Mouse (Mus musculus) embryonic facial prominence, embryonic 11.5 days (tissue): Measurements from ENCODE around the gene Hebp1. TPM values are rescaled to one million over a fixed set of nuclear protein-coding genes. Genes with fewer than 3 reads are reported as not detected.

Experiments
- ATAC-seq: fragments of 200-750 bp; cut with Nextera tagmentation; replicated peaks from 2 replicates; pipeline ENCODE4 v1.8.0; 2017; ENCODE audit warnings: low read depth; ENCODE audit not compliant: insufficient number of reproducible peaks, low FRiP score, low TSS enrichment
- DNase-seq: peaks from one replicate; pipeline ENCODE4 v3.0.0-alpha.2; 2015; ENCODE audit warnings: low spot score
- H3K27ac ChIP-seq: fragments of 300-500 bp; sonication (generic); replicated peaks from 2 replicates; pipeline ENCODE4 v1.5.1; 2014; ENCODE audit warnings: mild to moderate bottlenecking, low read depth, low read length, control low read depth
- H3K27me3 ChIP-seq: fragments of 300-500 bp; sonication (generic); 2 replicates; pipeline ENCODE4 v1.6.1; 2014; ENCODE audit warnings: mild to moderate bottlenecking, low read length, moderate library complexity, mixed read lengths; ENCODE audit not compliant: control insufficient read depth, insufficient read depth
- H3K36me3 ChIP-seq: fragments of 300-500 bp; sonication (generic); replicated peaks from 2 replicates; pipeline ENCODE4 v1.6.1; 2014; ENCODE audit warnings: low read depth, mild to moderate bottlenecking, low read length, moderate library complexity, mixed read lengths; ENCODE audit not compliant: control insufficient read depth, insufficient read depth
- H3K4me1 ChIP-seq: fragments of 300-500 bp; sonication (generic); 2 replicates; pipeline ENCODE4 v1.6.1; 2014; ENCODE audit warnings: low read length, mixed read lengths; ENCODE audit not compliant: control insufficient read depth, insufficient read depth
- H3K4me2 ChIP-seq: fragments of 300-500 bp; sonication (generic); 2 replicates; pipeline ENCODE4 v1.6.1; 2014; ENCODE audit warnings: low read depth, mild to moderate bottlenecking, control low read depth, low read length, moderate library complexity
- H3K4me3 ChIP-seq: fragments of 300-500 bp; sonication (generic); 2 replicates; pipeline ENCODE4 v1.5.1; 2014; ENCODE audit warnings: low read depth, low read length, control low read depth
- H3K9ac ChIP-seq: fragments of 300-500 bp; sonication (generic); replicated peaks from 2 replicates; pipeline ENCODE4 v1.6.1; 2014; ENCODE audit warnings: mild to moderate bottlenecking, control low read depth, low read length
- H3K9me3 ChIP-seq: fragments of 300-500 bp; sonication (generic); replicated peaks from 2 replicates; pipeline ENCODE4 v1.6.1; 2016; ENCODE audit warnings: mild to moderate bottlenecking, low read length, inconsistent platforms, mixed read lengths; ENCODE audit not compliant: control insufficient read depth
- WGBS: fragments of 180-500 bp; shearing (Covaris S2); extraction: QIAGEN DNeasy Blood & Tissue Kit; methylation state at CpG from one replicate; pipeline ENCODE4 v1.1.7; 2014; 5-methylcytosine and 5-hydroxymethylcytosine counted together
- polyA plus RNA-seq: library from polyadenylated mRNA; unstranded; fragments of >200 nt; fragmentation: Nextera tagmentation; extraction: Ambion mirVana; gene quantifications from 2 replicates; pipeline ENCODE4 v1.2.1, GENCODE M21; 2014

The Hebp1 gene
- 3.1 and 3.7 TPM in 2 replicates for polyA plus RNA-seq

GRCm38 (mm10) chr6:135197921-135198532 is at the start of gene Hebp1, which contains the start of gene Fam234b:
Hebp1 (minus strand) TSS chr6:135198022.
Fam234b (plus strand) TSS chr6:135197977.
- H3K27me3 ChIP-seq, result no peaks in the 10 kb centered on the region
- H3K4me3 ChIP-seq, result peak within 1 kb of the TSS; percentile 74
- DNase-seq (peak; percentile 79), ATAC-seq (peak; percentile 91)
- no peaks in the 10 kb centered on the region for H3K9me3 ChIP-seq
- no peaks in the 10 kb centered on the region for H3K36me3 ChIP-seq
- WGBS, result 1% methylated on average over 50 of the region's 52 CpGs
- H3K4me2 ChIP-seq, result peak within 1 kb of the TSS; percentile 79
- peak within 1 kb of the TSS; percentile 77 for H3K9ac ChIP-seq
- no peak within 1 kb of the TSS for H3K27ac ChIP-seq
- H3K4me1 ChIP-seq, result peaks cover 4% of the 10 kb centered on the region

GRCm38 (mm10) chr6:135245586-135245985 is 47.8 kb upstream of the Hebp1 start:
- Histone ChIP-seq H3K9ac (no peak overlapping the region), H3K27ac (no peak overlapping the region), H3K4me1 (no peaks in the 10 kb centered on the region), H3K9me3 (no peaks in the 10 kb centered on the region), H3K27me3 (no peaks in the 10 kb centered on the region), H3K36me3 (no peaks in the 10 kb centered on the region), H3K4me3 (no peak overlapping the region), H3K4me2 (no peak overlapping the region)
- 71% methylated on average over 8 of the region's 8 CpGs for WGBS
- DNase-seq (no peak), ATAC-seq (no peak)

GRCm38 (mm10) chr6:135240361-135240760 is 42.5 kb upstream of the Hebp1 start:
- WGBS, result 92% methylated on average over 8 of the region's 8 CpGs
- no peaks in the 10 kb centered on the region for H3K27me3 ChIP-seq
- H3K27ac ChIP-seq, result no peak overlapping the region
- no peak overlapping the region for H3K4me2 ChIP-seq
- H3K36me3 ChIP-seq, result no peaks in the 10 kb centered on the region
- no peak for DNase-seq
- H3K9me3 ChIP-seq, result no peaks in the 10 kb centered on the region
- no peaks in the 10 kb centered on the region for H3K4me1 ChIP-seq
- no peak overlapping the region for H3K9ac ChIP-seq
- H3K4me3 ChIP-seq, result no peak overlapping the region
- no peak for ATAC-seq

GRCm38 (mm10) chr6:135238211-135238610 is 40.4 kb upstream of the Hebp1 start:
- no peak overlapping the region for H3K4me3 ChIP-seq
- DNase-seq (no peak), ATAC-seq (no peak)
- H3K27me3 ChIP-seq, result no peaks in the 10 kb centered on the region
- no peak overlapping the region for H3K4me2 ChIP-seq
- 51% methylated on average over 4 of the region's 4 CpGs for WGBS
- H3K9me3 ChIP-seq, result no peaks in the 10 kb centered on the region
- H3K36me3 ChIP-seq, result no peaks in the 10 kb centered on the region
- no peaks in the 10 kb centered on the region for H3K4me1 ChIP-seq
- H3K9ac ChIP-seq, result no peak overlapping the region
- H3K27ac ChIP-seq, result no peak overlapping the region

- WGBS, result 78% methylated on average over 14 of the region's 14 CpGs
Measured at GRCm38 (mm10) chr6:135237326-135237725, 39.5 kb upstream of the Hebp1 start.

GRCm38 (mm10) chr6:135236576-135236975 is 38.8 kb upstream of the Hebp1 start:
- ATAC-seq, result no peak
- H3K4me2 ChIP-seq, result no peak overlapping the region
- H3K9me3 ChIP-seq, result no peaks in the 10 kb centered on the region
- no peak overlapping the region for H3K4me3 ChIP-seq
- no peaks in the 10 kb centered on the region for H3K27me3 ChIP-seq
- no peaks in the 10 kb centered on the region for H3K4me1 ChIP-seq
- 86% methylated on average over 3 of the region's 3 CpGs for WGBS
- H3K36me3 ChIP-seq, result no peaks in the 10 kb centered on the region
- no peak overlapping the region for H3K27ac ChIP-seq
- DNase-seq, result no peak
- H3K9ac ChIP-seq, result no peak overlapping the region

More at GRCm38 (mm10) chr6:135237326-135237725, 39.5 kb upstream of the Hebp1 start:
- Histone ChIP-seq H3K27ac (no peak overlapping the region), H3K4me3 (no peak overlapping the region), H3K9ac (no peak overlapping the region), H3K4me2 (no peak overlapping the region), H3K9me3 (no peaks in the 10 kb centered on the region), H3K36me3 (no peaks in the 10 kb centered on the region), H3K4me1 (no peaks in the 10 kb centered on the region), H3K27me3 (no peaks in the 10 kb centered on the region)
- no peak for ATAC-seq
- DNase-seq, result no peak

- Histone ChIP-seq H3K4me2 (no peak overlapping the region), H3K36me3 (no peaks in the 10 kb centered on the region), H3K4me3 (no peak overlapping the region), H3K27me3 (no peaks in the 10 kb centered on the region), H3K9ac (no peak overlapping the region), H3K4me1 (no peaks in the 10 kb centered on the region), H3K27ac (no peak overlapping the region), H3K9me3 (no peaks in the 10 kb centered on the region)
- WGBS, result 90% methylated on average over 3 of the region's 3 CpGs
- ATAC-seq, result no peak
- DNase-seq, result no peak
Measured at GRCm38 (mm10) chr6:135235742-135236141, 37.9 kb upstream of the Hebp1 start.

- no peaks in the 10 kb centered on the region for H3K36me3 ChIP-seq
- no peak overlapping the region for H3K9ac ChIP-seq
- ATAC-seq, result no peak
- no peak for DNase-seq
- no peak overlapping the region for H3K4me3 ChIP-seq
- H3K9me3 ChIP-seq, result no peaks in the 10 kb centered on the region
- WGBS, result 78% methylated on average over 12 of the region's 12 CpGs
- H3K27ac ChIP-seq, result no peak overlapping the region
- H3K4me1 ChIP-seq, result no peaks in the 10 kb centered on the region
- H3K27me3 ChIP-seq, result no peaks in the 10 kb centered on the region
- H3K4me2 ChIP-seq, result no peak overlapping the region
Measured at GRCm38 (mm10) chr6:135232443-135233182, 34.8 kb upstream of the Hebp1 start.
